In genomic region chr15:94524956-94525355, GRCm38 (mm10) we compare ENCODE assay signal across 16 mouse cellular contexts. TPM values are rescaled to one million over a fixed set of nuclear protein-coding genes. Genes with fewer than 3 reads are reported as not detected.
"Had no signal": no experiment of that assay in that cellular context is flagged by ENCODE, and none has a peak within 500 bp of the region (broad histone marks: within the 10 kb centered on the region; RNA-seq: fewer than 3 reads in every experiment).

No protein-coding gene starts in this region.

- H3K9me3 ChIP-seq: midbrain, embryonic 13.5 days; midbrain, embryonic 15.5 days; neural tube, embryonic 12.5 days; stomach, embryonic 15.5 days had no signal

- H3K4me1 ChIP-seq: midbrain, embryonic 13.5 days; midbrain, embryonic 15.5 days; neural tube, embryonic 12.5 days; stomach, embryonic 15.5 days had no signal

- H3K9ac ChIP-seq: lung, embryonic 14.5 days; midbrain, embryonic 13.5 days; midbrain, embryonic 15.5 days; neural tube, embryonic 12.5 days; stomach, embryonic 15.5 days had no signal

- H3K27ac ChIP-seq: midbrain, embryonic 13.5 days; midbrain, embryonic 15.5 days; neural tube, embryonic 12.5 days; stomach, embryonic 15.5 days; stomach, postnatal 0 days had no signal

- H3K36me3 ChIP-seq: midbrain, embryonic 13.5 days; midbrain, embryonic 15.5 days; stomach, embryonic 15.5 days had no signal

- H3K4me3 ChIP-seq: midbrain, embryonic 13.5 days; midbrain, embryonic 15.5 days; neural tube, embryonic 12.5 days; stomach, embryonic 15.5 days had no signal

- H3K27me3 ChIP-seq: midbrain, embryonic 13.5 days; midbrain, embryonic 15.5 days; neural tube, embryonic 12.5 days; stomach, embryonic 15.5 days had no signal

- DNase-seq: lung, adult 18-20 months; lung, embryonic 14.5 days; lung, postnatal 10 days; lung, postnatal 4 days; right cerebral cortex, postnatal 14 days; thymus, adult 2 months; thymus, postnatal 25 days; thymus, postnatal 4 days had no signal

- ATAC-seq: midbrain, embryonic 13.5 days; midbrain, embryonic 15.5 days had no signal

RNA-seq across cellular contexts. Expression of gene Adamts20, which starts 59.7 kb away (rescaled TPM):
- total RNA-seq: megakaryocyte-erythroid progenitor cell, adult 5-6 weeks; monocyte, adult 5-6 weeks; neutrophil, adult 5-6 weeks had no signal
